Mouse (Mus musculus): Measurements from ENCODE around the gene Casz1. TPM values are rescaled to one million over a fixed set of nuclear protein-coding genes. Genes with fewer than 3 reads are reported as not detected.

Casz1 gene
- polyA plus RNA-seq, 1 experiment from 2014 or later = 1.1 TPM

- Histone ChIP-seq H3K79me2 (ENCODE audit: inconsistent target) (no peaks in the 10 kb centered on the region), H3K27ac (no peak overlapping the region), H3K36me3 (ENCODE audit: inconsistent target) (no peaks in the 10 kb centered on the region), H3K4me3 (ENCODE audit: inconsistent target) (no peak overlapping the region)
- WGBS (ENCODE audit: missing documents) = 79% methylated on average over 6 of the region's 6 CpGs
Observed at GRCm38 (mm10) chr4:148782880-148783279, 21.3 kb upstream of the Casz1 start.

GRCm38 (mm10) chr4:148783760-148784159, 20.5 kb upstream of the Casz1 start:
- Histone ChIP-seq H3K79me2 (ENCODE audit: inconsistent target) (no peaks in the 10 kb centered on the region), H3K4me3 (ENCODE audit: inconsistent target) (no peak overlapping the region), H3K27ac (no peak overlapping the region), H3K36me3 (ENCODE audit: inconsistent target) (no peaks in the 10 kb centered on the region)
- 81% methylated on average over 5 of the region's 6 CpGs for WGBS (ENCODE audit: missing documents)

- H3K36me3 ChIP-seq (ENCODE audit: inconsistent target) = no peaks in the 10 kb centered on the region
- no peak overlapping the region for H3K4me3 ChIP-seq (ENCODE audit: inconsistent target)
- H3K79me2 ChIP-seq (ENCODE audit: inconsistent target) = no peaks in the 10 kb centered on the region
- 92% methylated on average over 6 of the region's 6 CpGs for WGBS (ENCODE audit: missing documents)
- no peak overlapping the region for H3K27ac ChIP-seq
Observed at GRCm38 (mm10) chr4:148785053-148785567, 19.1 kb upstream of the Casz1 start.

- 81% methylated on average over 8 of the region's 8 CpGs for WGBS (ENCODE audit: missing documents)
- H3K79me2 ChIP-seq (ENCODE audit: inconsistent target) = no peaks in the 10 kb centered on the region
Observed at GRCm38 (mm10) chr4:148785995-148786394, 18.2 kb upstream of the Casz1 start.

GRCm38 (mm10) chr4:148790940-148791339, 13.3 kb upstream of the Casz1 start:
- WGBS (ENCODE audit: missing documents) = 74% methylated on average over 8 of the region's 8 CpGs
- no peak overlapping the region for H3K4me3 ChIP-seq (ENCODE audit: inconsistent target)
- H3K36me3 ChIP-seq (ENCODE audit: inconsistent target) = no peaks in the 10 kb centered on the region
- H3K27ac ChIP-seq = no peak overlapping the region
- H3K79me2 ChIP-seq (ENCODE audit: inconsistent target) = no peaks in the 10 kb centered on the region

More at GRCm38 (mm10) chr4:148785995-148786394, 18.2 kb upstream of the Casz1 start:
- Histone ChIP-seq H3K36me3 (ENCODE audit: inconsistent target) (no peaks in the 10 kb centered on the region), H3K4me3 (ENCODE audit: inconsistent target) (no peak overlapping the region), H3K27ac (no peak overlapping the region)

GRCm38 (mm10) chr4:148795038-148795437, 9.2 kb upstream of the Casz1 start:
- H3K79me2 ChIP-seq (ENCODE audit: inconsistent target) = no peaks in the 10 kb centered on the region
- no peaks in the 10 kb centered on the region for H3K36me3 ChIP-seq (ENCODE audit: inconsistent target)
- no peak overlapping the region for H3K27ac ChIP-seq
- 35% methylated on average over 4 of the region's 4 CpGs for WGBS (ENCODE audit: missing documents)
- H3K4me3 ChIP-seq (ENCODE audit: inconsistent target) = no peak overlapping the region

GRCm38 (mm10) chr4:148797475-148798324, 6.5 kb upstream of the Casz1 start:
- 61% methylated on average over 12 of the region's 12 CpGs for WGBS (ENCODE audit: missing documents)
- Histone ChIP-seq H3K27ac (no peak overlapping the region), H3K36me3 (ENCODE audit: inconsistent target) (no peaks in the 10 kb centered on the region), H3K79me2 (ENCODE audit: inconsistent target) (no peaks in the 10 kb centered on the region), H3K4me3 (ENCODE audit: inconsistent target) (no peak overlapping the region)

- Histone ChIP-seq H3K4me3 (ENCODE audit: inconsistent target) (no peak overlapping the region), H3K79me2 (ENCODE audit: inconsistent target) (no peaks in the 10 kb centered on the region), H3K27ac (no peak overlapping the region), H3K36me3 (ENCODE audit: inconsistent target) (no peaks in the 10 kb centered on the region)
- 51% methylated on average over 4 of the region's 4 CpGs for WGBS (ENCODE audit: missing documents)
Observed at GRCm38 (mm10) chr4:148803031-148803430, 1.2 kb upstream of the Casz1 start.

- no peak overlapping the region for H3K4me3 ChIP-seq (ENCODE audit: inconsistent target)
- no peaks in the 10 kb centered on the region for H3K36me3 ChIP-seq (ENCODE audit: inconsistent target)
- H3K27ac ChIP-seq = no peak overlapping the region
- H3K79me2 ChIP-seq (ENCODE audit: inconsistent target) = no peaks in the 10 kb centered on the region
- 25% methylated on average over 10 of the region's 10 CpGs for WGBS (ENCODE audit: missing documents)
Observed at GRCm38 (mm10) chr4:148803636-148804035, 593 bp upstream of the Casz1 start.

GRCm38 (mm10) chr4:148804780-148805160, 541 bp downstream of the Casz1 start:
- H3K4me3 ChIP-seq (ENCODE audit: inconsistent target) = no peak overlapping the region
- WGBS (ENCODE audit: missing documents) = 5% methylated on average over 15 of the region's 16 CpGs
- H3K79me2 ChIP-seq (ENCODE audit: inconsistent target) = no peaks in the 10 kb centered on the region

GRCm38 (mm10) chr4:148805161-148805810, 1.1 kb downstream of the Casz1 start:
- Histone ChIP-seq H3K27ac (no peak overlapping the region), H3K4me3 (ENCODE audit: inconsistent target) (no peak overlapping the region), H3K36me3 (ENCODE audit: inconsistent target) (no peaks in the 10 kb centered on the region), H3K79me2 (ENCODE audit: inconsistent target) (no peaks in the 10 kb centered on the region)
- WGBS (ENCODE audit: missing documents) = 2% methylated on average over 40 of the region's 42 CpGs

More at GRCm38 (mm10) chr4:148804780-148805160, 541 bp downstream of the Casz1 start:
- Histone ChIP-seq H3K27ac (no peak overlapping the region), H3K36me3 (ENCODE audit: inconsistent target) (no peaks in the 10 kb centered on the region)

- Histone ChIP-seq H3K79me2 (ENCODE audit: inconsistent target) (no peaks in the 10 kb centered on the region), H3K27ac (no peak overlapping the region), H3K4me3 (ENCODE audit: inconsistent target) (no peak overlapping the region), H3K36me3 (ENCODE audit: inconsistent target) (no peaks in the 10 kb centered on the region)
- WGBS (ENCODE audit: missing documents) = 3% methylated on average over 58 of the region's 64 CpGs
Observed at GRCm38 (mm10) chr4:148805811-148806747, 1.9 kb downstream of the Casz1 start.

GRCm38 (mm10) chr4:148806836-148807235, 2.6 kb downstream of the Casz1 start:
- no peak overlapping the region for H3K4me3 ChIP-seq (ENCODE audit: inconsistent target)
- 3% methylated on average over 26 of the region's 26 CpGs for WGBS (ENCODE audit: missing documents)
- H3K27ac ChIP-seq = no peak overlapping the region
- H3K79me2 ChIP-seq (ENCODE audit: inconsistent target) = no peaks in the 10 kb centered on the region
- H3K36me3 ChIP-seq (ENCODE audit: inconsistent target) = no peaks in the 10 kb centered on the region

GRCm38 (mm10) chr4:148807397-148807796, 3.2 kb downstream of the Casz1 start:
- Histone ChIP-seq H3K27ac (no peak overlapping the region), H3K36me3 (ENCODE audit: inconsistent target) (no peaks in the 10 kb centered on the region), H3K79me2 (ENCODE audit: inconsistent target) (no peaks in the 10 kb centered on the region), H3K4me3 (ENCODE audit: inconsistent target) (no peak overlapping the region)
- 7% methylated on average over 9 of the region's 9 CpGs for WGBS (ENCODE audit: missing documents)

Data from macrophage (primary cell).